15 mouse cellular contexts compared by ENCODE assay signal in the genomic region with DNA sequence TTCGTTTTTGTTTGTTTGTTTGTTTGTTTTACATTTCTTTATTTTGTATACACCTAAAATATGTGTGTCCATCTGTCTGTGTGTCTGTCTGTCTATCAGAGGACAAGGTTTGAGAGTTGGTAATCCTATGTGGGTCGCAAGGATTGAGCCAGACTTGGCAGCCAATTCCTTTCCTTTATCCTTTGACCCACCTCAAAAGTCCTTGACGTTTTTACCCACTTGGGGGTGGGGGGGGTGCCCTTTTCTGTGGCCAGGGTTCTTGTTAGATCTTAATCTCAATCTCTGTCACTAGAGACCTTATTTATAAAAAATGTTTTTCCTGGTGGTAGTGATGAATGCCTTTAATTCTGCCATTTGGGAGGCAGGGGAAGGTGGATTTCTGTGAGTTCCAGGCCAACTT. TPM values are rescaled to one million over a fixed set of nuclear protein-coding genes. Genes with fewer than 3 reads are reported as not detected.
DNase-seq lines count a peak whose midpoint lies in the region; ATAC-seq lines count a peak whose summit lies in the region.
"Had no signal": no experiment of that assay in that cellular context is flagged by ENCODE, and none has a peak within 500 bp of the region (broad histone marks: within the 10 kb centered on the region; RNA-seq: fewer than 3 reads in every experiment).

No protein-coding gene starts in this region.

- peak; percentile 24 to 33 for DNase-seq in cerebellum, postnatal 14 days
- DNase-seq in forebrain, embryonic 14.5 days (ENCODE audit: low spot score): no peak
- peak; percentile 3 for DNase-seq in midbrain, embryonic 14.5 days
- DNase-seq in layer of hippocampus, adult 9-11 months: no peak
- DNase-seq in lung, postnatal 25 days (ENCODE audit: low spot score): no peak
- DNase-seq: adrenal gland, adult 8-10 months had no signal

- peaks cover 11% of the 10 kb centered on the region for H3K4me1 ChIP-seq in hindbrain, embryonic 12.5 days
- H3K4me1 ChIP-seq in hindbrain, embryonic 16.5 days (ENCODE audit: control insufficient read depth, insufficient read depth, low read depth, low read length): peaks cover 9% of the 10 kb centered on the region
- H3K4me1 ChIP-seq in forebrain, embryonic 14.5 days (ENCODE audit: control insufficient read depth, insufficient read depth, low read length): peaks cover 8% of the 10 kb centered on the region
- peaks cover 14% of the 10 kb centered on the region for H3K4me1 ChIP-seq in midbrain, embryonic 14.5 days (ENCODE audit: control insufficient read depth, insufficient read depth, low read length)
- H3K4me1 ChIP-seq: intestine, embryonic 15.5 days had no signal

- H3K4me3 ChIP-seq in hindbrain, embryonic 12.5 days: no peak overlapping the region
- no peak overlapping the region; the same call in 1 of the 2 replicates for H3K4me3 ChIP-seq in hindbrain, embryonic 16.5 days (ENCODE audit: low read length)
- H3K4me3 ChIP-seq in forebrain, embryonic 14.5 days (ENCODE audit: low read depth, low read length): no peak overlapping the region
- H3K4me3 ChIP-seq in midbrain, embryonic 14.5 days (replicated peaks; ENCODE audit: low read depth, low read length): peak overlapping the region; percentile 76

- H3K27me3 ChIP-seq in hindbrain, embryonic 12.5 days: no peaks in the 10 kb centered on the region
- H3K27me3 ChIP-seq in hindbrain, embryonic 16.5 days (replicated peaks; ENCODE audit: control insufficient read depth, insufficient read depth, low read length): no peaks in the 10 kb centered on the region
- no peaks in the 10 kb centered on the region for H3K27me3 ChIP-seq in forebrain, embryonic 14.5 days (replicated peaks; ENCODE audit: control insufficient read depth, insufficient read depth, low read length)
- H3K27me3 ChIP-seq in midbrain, embryonic 14.5 days (ENCODE audit: control insufficient read depth, insufficient read depth, low read length): no peaks in the 10 kb centered on the region
- H3K27me3 ChIP-seq: CH12.LX; embryonic facial prominence, embryonic 12.5 days; heart, embryonic 12.5 days; intestine, embryonic 15.5 days; Patski had no signal

- H3K9me3 ChIP-seq in hindbrain, embryonic 12.5 days (replicated peaks): no peaks in the 10 kb centered on the region
- no peaks in the 10 kb centered on the region for H3K9me3 ChIP-seq in hindbrain, embryonic 16.5 days (ENCODE audit: control insufficient read depth, low read length)
- no peaks in the 10 kb centered on the region for H3K9me3 ChIP-seq in forebrain, embryonic 14.5 days (replicated peaks; ENCODE audit: control insufficient read depth, low read length)
- no peaks in the 10 kb centered on the region for H3K9me3 ChIP-seq in midbrain, embryonic 14.5 days (ENCODE audit: control insufficient read depth, low read length)
- H3K9me3 ChIP-seq: embryonic facial prominence, embryonic 12.5 days; heart, embryonic 12.5 days; intestine, embryonic 15.5 days had no signal

- no peak overlapping the region for H3K9ac ChIP-seq in hindbrain, embryonic 12.5 days
- H3K9ac ChIP-seq in hindbrain, embryonic 16.5 days (ENCODE audit: low read depth, low read length): no peak overlapping the region
- H3K9ac ChIP-seq in forebrain, embryonic 14.5 days (ENCODE audit: low read length): no peak overlapping the region
- H3K9ac ChIP-seq in midbrain, embryonic 14.5 days (replicated peaks; ENCODE audit: low read length): no peak overlapping the region
- H3K9ac ChIP-seq: embryonic facial prominence, embryonic 12.5 days had no signal

- no peak overlapping the region for H3K27ac ChIP-seq in hindbrain, embryonic 12.5 days
- no peak overlapping the region for H3K27ac ChIP-seq in hindbrain, embryonic 16.5 days (ENCODE audit: low read depth, low read length)
- no peak overlapping the region for H3K27ac ChIP-seq in forebrain, embryonic 14.5 days (ENCODE audit: low read depth, low read length)
- H3K27ac ChIP-seq in midbrain, embryonic 14.5 days (replicated peaks; ENCODE audit: low read depth, low read length): no peak overlapping the region
- H3K27ac ChIP-seq: intestine, embryonic 15.5 days; liver, embryonic 14.5 days; macrophage had no signal

- 43% methylated on average over 3 of the region's 3 CpGs for WGBS in hindbrain, embryonic 12.5 days
- WGBS in hindbrain, embryonic 16.5 days: 42% methylated on average over 3 of the region's 3 CpGs
- WGBS in forebrain, embryonic 14.5 days: 37% methylated on average over 3 of the region's 3 CpGs
- 44% methylated on average over 3 of the region's 3 CpGs for WGBS in midbrain, embryonic 14.5 days

- peak overlapping the region; percentile 74 for H3K4me2 ChIP-seq in hindbrain, embryonic 12.5 days (replicated peaks)
- H3K4me2 ChIP-seq in hindbrain, embryonic 16.5 days (ENCODE audit: low read length): no peak overlapping the region; the same call in 1 of the 2 replicates
- peak overlapping the region; percentile 64; the same call in 1 of the 2 replicates for H3K4me2 ChIP-seq in forebrain, embryonic 14.5 days (ENCODE audit: low read length)
- peak overlapping the region; percentile 75 for H3K4me2 ChIP-seq in midbrain, embryonic 14.5 days (ENCODE audit: low read length)

- ATAC-seq in hindbrain, embryonic 12.5 days (ENCODE audit: low FRiP score): no peak
- ATAC-seq in hindbrain, embryonic 16.5 days: no peak
- ATAC-seq in forebrain, embryonic 14.5 days: no peak
- no peak for ATAC-seq in midbrain, embryonic 14.5 days (ENCODE audit: low FRiP score, low TSS enrichment)

- H3K36me3 ChIP-seq in hindbrain, embryonic 12.5 days: no peaks in the 10 kb centered on the region
- no peaks in the 10 kb centered on the region for H3K36me3 ChIP-seq in hindbrain, embryonic 16.5 days (ENCODE audit: control insufficient read depth, insufficient read depth, low read length)
- H3K36me3 ChIP-seq in forebrain, embryonic 14.5 days (ENCODE audit: control insufficient read depth, insufficient read depth, low read length): no peaks in the 10 kb centered on the region
- no peaks in the 10 kb centered on the region for H3K36me3 ChIP-seq in midbrain, embryonic 14.5 days (ENCODE audit: control insufficient read depth, insufficient read depth, low read length)
- H3K36me3 ChIP-seq: embryonic facial prominence, embryonic 12.5 days; heart, embryonic 12.5 days; intestine, embryonic 15.5 days had no signal

RNA-seq across cellular contexts. Expression of gene Ptpn4, which starts 0.8 kb away (rescaled TPM):
- 14.1 and 16.4 TPM in 2 replicates for polyA plus RNA-seq in hindbrain, embryonic 12.5 days (2016; fragmentation: Nextera tagmentation; extraction: Ambion mirVana)
- polyA plus RNA-seq in hindbrain, embryonic 16.5 days (2015; fragmentation: Nextera tagmentation; extraction: Ambion mirVana): 10.1 and 10.7 TPM in 2 replicates
- polyA plus RNA-seq in forebrain, embryonic 14.5 days (2014; fragmentation: Nextera tagmentation; extraction: Ambion mirVana): 15.2 and 17.4 TPM in 2 replicates
- 17.6 and 18.5 TPM in 2 replicates for polyA plus RNA-seq in midbrain, embryonic 14.5 days (2014; fragmentation: Nextera tagmentation; extraction: Ambion mirVana)

Comparison
In these comparisons a context has a peak if more than half of its experiments do, and no peak if none do; other contexts are left out.
1. DNase-seq: peak in cerebellum, postnatal 14 days (2 of 2) and midbrain, embryonic 14.5 days (single experiment); none in forebrain, embryonic 14.5 days (single experiment), layer of hippocampus, adult 9-11 months (single experiment) and lung, postnatal 25 days (single experiment).